29 mouse cellular contexts compared by ENCODE assay signal in the genomic region with DNA sequence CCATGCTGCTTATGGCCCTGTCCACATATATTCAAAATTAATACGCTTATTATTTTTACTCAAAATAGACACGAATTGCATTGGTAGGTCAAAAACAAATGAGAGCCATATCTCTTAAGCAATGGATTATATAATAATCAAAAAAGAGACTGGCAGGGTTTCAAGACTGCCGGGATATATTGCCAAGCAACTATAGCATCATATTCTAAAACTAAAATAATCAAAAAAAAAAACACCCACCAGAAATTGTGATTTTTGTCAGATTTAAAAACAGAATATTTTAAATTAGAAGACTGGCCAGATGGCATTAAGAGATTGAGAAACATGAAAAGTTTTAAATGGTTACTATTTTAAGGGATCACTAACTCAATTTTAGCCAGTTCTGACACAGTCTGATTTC.
"Had no signal": no experiment of that assay in that cellular context is flagged by ENCODE, and none has a peak within 500 bp of the region (broad histone marks: within the 10 kb centered on the region; RNA-seq: fewer than 3 reads in every experiment).

No protein-coding gene starts in this region.

- H3K36me3 ChIP-seq: heart, embryonic 13.5 days; heart, embryonic 15.5 days; hindbrain, embryonic 13.5 days; hindbrain, embryonic 15.5 days; kidney, embryonic 15.5 days; limb, embryonic 13.5 days; limb, embryonic 15.5 days; liver, embryonic 12.5 days had no signal

- H3K9ac ChIP-seq: heart, embryonic 13.5 days; heart, embryonic 15.5 days; hindbrain, embryonic 13.5 days; hindbrain, embryonic 15.5 days; kidney, embryonic 15.5 days; limb, embryonic 13.5 days; limb, embryonic 15.5 days; liver, embryonic 12.5 days; liver, embryonic 14.5 days had no signal

- H3K4me2 ChIP-seq: heart, embryonic 11.5 days; heart, embryonic 13.5 days; heart, embryonic 15.5 days; hindbrain, embryonic 13.5 days; hindbrain, embryonic 15.5 days; kidney, embryonic 15.5 days; limb, embryonic 13.5 days; limb, embryonic 15.5 days; liver, embryonic 12.5 days had no signal

- H3K9me3 ChIP-seq: heart, embryonic 13.5 days; heart, embryonic 15.5 days; hindbrain, embryonic 13.5 days; hindbrain, embryonic 15.5 days; kidney, embryonic 15.5 days; limb, embryonic 13.5 days; limb, embryonic 15.5 days; liver, embryonic 12.5 days had no signal

- H3K4me3 ChIP-seq: gastrocnemius, adult 2 months; heart, adult 2 months; heart, embryonic 13.5 days; heart, embryonic 15.5 days; hindbrain, embryonic 13.5 days; hindbrain, embryonic 15.5 days; kidney, embryonic 15.5 days; limb, embryonic 13.5 days; limb, embryonic 15.5 days; liver, embryonic 12.5 days had no signal

- DNase-seq: gastrocnemius, adult 2 months; gastrocnemius, postnatal 10 days; gastrocnemius, postnatal 25 days; heart, adult 11 months; heart, adult 2 months; heart, postnatal 14 days; heart, postnatal 36 days; kidney, adult 11 months; kidney, adult 2 months; kidney, adult 9 months; kidney, postnatal 14 days; kidney, postnatal 36 days; layer of hippocampus, adult 9-11 months; layer of hippocampus, postnatal 36 days; left cerebral cortex, postnatal 4 days had no signal

- H3K27me3 ChIP-seq: heart, embryonic 13.5 days; heart, embryonic 15.5 days; hindbrain, embryonic 13.5 days; hindbrain, embryonic 15.5 days; kidney, embryonic 15.5 days; limb, embryonic 13.5 days; limb, embryonic 15.5 days; liver, embryonic 12.5 days had no signal

- H3K4me1 ChIP-seq: heart, embryonic 13.5 days; heart, embryonic 15.5 days; hindbrain, embryonic 13.5 days; hindbrain, embryonic 15.5 days; kidney, embryonic 15.5 days; limb, embryonic 13.5 days; limb, embryonic 15.5 days; liver, embryonic 12.5 days had no signal

- ATAC-seq: forebrain, embryonic 16.5 days; hindbrain, postnatal 0 days; intestine, embryonic 16.5 days; liver, embryonic 12.5 days had no signal

- H3K27ac ChIP-seq: gastrocnemius, adult 2 months; heart, adult 2 months; heart, embryonic 13.5 days; heart, embryonic 15.5 days; hindbrain, embryonic 13.5 days; hindbrain, embryonic 15.5 days; hindbrain, postnatal 0 days; kidney, embryonic 15.5 days; kidney, postnatal 0 days; limb, embryonic 13.5 days; limb, embryonic 15.5 days; liver, embryonic 12.5 days; liver, embryonic 14.5 days had no signal
